Mouse (Mus musculus): ENCODE data around the gene Atp8b4.

GRCm38 (mm10) chr2:126499730-126500129, 744 bp downstream of the Atp8b4 start:
- TF ChIP-seq CTCF (IDR thresholded peaks at IDR 0.05; ENCODE audit: extremely low read depth, insufficient read depth, insufficient read length, insufficient replicate concordance) (no peak), POLR2A (IDR thresholded peaks at IDR 0.05; ENCODE audit: low read depth, low read length) (no peak)

All from spleen, adult 2 months (tissue).